ENCODE assay signal across 9 mouse cellular contexts in the genomic region with DNA sequence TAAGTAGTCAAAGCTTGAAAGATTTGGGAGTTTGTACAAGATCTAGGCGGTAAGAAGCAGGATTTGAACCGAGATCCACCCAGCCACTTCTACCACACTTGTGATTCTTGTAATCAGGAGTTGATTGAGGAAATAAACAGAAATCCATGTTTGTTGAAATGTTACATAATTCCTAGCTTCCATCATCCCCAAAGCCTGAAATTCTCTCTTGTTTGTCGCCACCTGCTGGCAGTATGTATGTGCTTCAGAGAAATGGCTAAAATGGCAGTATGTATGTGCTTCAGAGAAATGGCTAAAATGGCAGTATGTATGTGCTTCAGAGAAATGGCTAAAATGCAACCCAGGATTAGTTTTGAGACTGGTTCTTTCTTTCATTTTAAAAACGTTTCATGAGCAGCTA.
DNase-seq lines count a peak whose midpoint lies in the region; ATAC-seq and TF ChIP-seq lines count a peak whose summit lies in the region.
"Had no signal": no experiment of that assay in that cellular context is flagged by ENCODE, and none has a peak within 500 bp of the region (broad histone marks: within the 10 kb centered on the region; RNA-seq: fewer than 3 reads in every experiment).

No protein-coding gene starts in this region.

- H3K4me1 ChIP-seq in cerebellum, adult 2 months (ENCODE audit: control insufficient read depth, insufficient read depth, low read length), result peaks cover 14% of the 10 kb centered on the region
- no peaks in the 10 kb centered on the region for H3K4me1 ChIP-seq in liver, embryonic 12.5 days
- H3K4me1 ChIP-seq: neural tube, embryonic 12.5 days had no signal

- H3K36me3 ChIP-seq in liver, embryonic 12.5 days, result no peaks in the 10 kb centered on the region
- H3K36me3 ChIP-seq: neural tube, embryonic 12.5 days had no signal

- no peak overlapping the region for H3K4me2 ChIP-seq in liver, embryonic 12.5 days
- H3K4me2 ChIP-seq: neural tube, embryonic 12.5 days had no signal

- H3K9ac ChIP-seq in liver, embryonic 12.5 days, result no peak overlapping the region
- H3K9ac ChIP-seq: neural tube, embryonic 12.5 days had no signal

- WGBS in cerebellum, adult 2 months, result 54% methylated on average over 4 of the region's 4 CpGs
- 32% methylated on average over 4 of the region's 4 CpGs for WGBS in liver, embryonic 12.5 days (ENCODE audit: insufficient replicate concordance)

- no peak for TF ChIP-seq POLR2A in cerebellum, adult 2 months (IDR thresholded peaks at IDR 0.05; ENCODE audit: borderline replicate concordance, insufficient read depth, low read length)

- no peaks in the 10 kb centered on the region for H3K27me3 ChIP-seq in cerebellum, adult 2 months (ENCODE audit: control insufficient read depth, insufficient read depth, low read length)
- no peaks in the 10 kb centered on the region for H3K27me3 ChIP-seq in liver, embryonic 12.5 days (replicated peaks)
- H3K27me3 ChIP-seq: neural tube, embryonic 12.5 days had no signal

- no peak overlapping the region for H3K27ac ChIP-seq in cerebellum, adult 2 months (ENCODE audit: insufficient read depth, low read length)
- no peak overlapping the region for H3K27ac ChIP-seq in liver, embryonic 12.5 days
- H3K27ac ChIP-seq: neural tube, embryonic 12.5 days had no signal

- H3K4me3 ChIP-seq in cerebellum, adult 2 months (replicated peaks; ENCODE audit: insufficient read depth, low read depth, low read length), result no peak overlapping the region
- no peak overlapping the region for H3K4me3 ChIP-seq in liver, embryonic 12.5 days
- H3K4me3 ChIP-seq: neural tube, embryonic 12.5 days had no signal

- TF ChIP-seq CTCF in cerebellum, adult 2 months (IDR thresholded peaks at IDR 0.05; ENCODE audit: borderline replicate concordance, insufficient read depth, low read depth, low read length), result no peak

- no peaks in the 10 kb centered on the region for H3K9me3 ChIP-seq in liver, embryonic 12.5 days (replicated peaks)
- H3K9me3 ChIP-seq: neural tube, embryonic 12.5 days had no signal

- peak; percentile 36 to 39 for DNase-seq in cerebellum, adult 2 months
- DNase-seq in cerebellum, adult 9-11 months, result no peak
- DNase-seq in liver (peak; percentile 38), NIH3T3 (ENCODE audit: low read depth) (peak; percentile 84)
- peak; percentile 67 for DNase-seq in embryo, embryonic 11 days
- DNase-seq in kidney, postnatal 4 days, result peak; percentile 74
- peak; percentile 76 for DNase-seq in retina, embryonic 14.5 days (ENCODE audit: low spot score)

- ATAC-seq in liver, embryonic 12.5 days, result no peak
